Mouse (Mus musculus) embryo, embryonic 10.5 days (tissue): ENCODE results near the gene Map4k3.
"Not testable (repeated sequence)": the region's sequence is repeated elsewhere in the genome, so short reads cannot be mapped to it uniquely, and the experiment has no call there.

Experiments
- DNase-seq: peaks from one replicate; pipeline ENCODE4 v3.0.0-alpha.2; 2015; ENCODE audit warnings: low spot score

The Map4k3 gene

GRCm38 (mm10) chr17:80568441-80568840 lies 159.8 kb downstream of the Map4k3 start:
- DNase-seq: no peak

- DNase-seq: peak; percentile 44
These were observed 163.7 kb downstream of the Map4k3 start for GRCm38 (mm10) chr17:80564611-80564924.

DNA sequence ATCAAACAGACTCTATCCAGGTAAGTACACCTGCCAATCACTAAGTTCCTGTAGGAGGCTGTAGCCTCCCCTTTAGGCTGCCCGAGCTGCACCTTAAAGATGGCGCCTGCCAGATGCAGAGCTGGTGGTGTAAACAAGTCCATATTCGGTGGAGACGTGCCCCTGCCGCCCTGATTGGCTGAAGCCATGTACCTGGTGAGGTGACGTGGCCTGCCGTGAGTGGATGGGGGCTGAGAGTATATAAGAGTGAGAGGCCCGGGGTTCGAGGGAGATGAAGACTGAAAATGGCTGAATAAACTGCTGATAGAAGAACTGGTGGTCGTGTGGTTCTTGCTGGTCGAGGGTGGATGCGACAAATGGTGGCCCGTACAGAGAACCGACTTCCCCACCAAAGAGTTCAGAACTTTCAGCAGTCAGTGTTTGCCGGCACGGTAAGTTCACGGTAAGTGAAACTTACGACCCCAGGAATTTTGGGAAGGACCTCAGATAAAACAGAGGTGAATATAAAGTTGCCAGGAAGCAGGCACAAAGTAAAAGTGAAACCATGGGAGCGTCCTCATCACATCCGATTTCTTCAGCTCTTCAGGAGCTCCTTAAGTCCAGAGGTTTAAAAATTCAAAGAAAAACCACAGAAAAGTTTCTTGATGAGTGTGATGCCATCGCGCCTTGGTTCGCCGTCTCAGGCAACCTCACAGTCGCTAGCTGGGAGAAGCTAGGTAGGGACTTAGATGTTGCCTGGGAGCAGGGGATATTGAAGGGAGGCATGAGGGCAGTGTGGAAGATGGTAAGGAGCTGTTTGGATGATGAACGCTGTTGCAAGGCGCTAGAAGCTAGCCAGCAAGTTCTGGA lies 164.3 kb downstream of the Map4k3 start:
- not testable (repeated sequence) for DNase-seq

DNA sequence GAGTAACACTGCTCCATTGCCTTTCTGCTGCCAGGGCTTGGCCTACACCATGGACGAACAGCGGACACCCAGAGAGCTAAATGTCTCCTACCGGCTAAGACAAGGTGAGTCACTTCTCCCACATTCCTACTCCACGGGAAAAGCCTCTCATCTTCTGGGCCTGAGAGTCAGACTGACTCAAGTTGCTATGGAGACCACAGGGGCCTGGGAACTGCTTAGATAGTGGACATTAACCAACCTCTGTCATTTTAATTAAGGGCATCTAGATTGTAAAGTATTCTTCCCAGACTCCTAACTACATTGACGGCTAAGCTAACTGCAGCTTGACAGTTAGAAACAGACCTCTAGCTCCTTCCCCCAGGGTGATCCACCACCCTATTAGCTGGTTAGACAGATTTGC lies 165.5 kb downstream of the Map4k3 start:
- DNase-seq: no peak

- peak; percentile 88 for DNase-seq
These were observed 167.4 kb downstream of the Map4k3 start for GRCm38 (mm10) chr17:80560669-80561401.

GRCm38 (mm10) chr17:80559745-80560144 lies 168.5 kb downstream of the Map4k3 start:
- no peak for DNase-seq

DNA sequence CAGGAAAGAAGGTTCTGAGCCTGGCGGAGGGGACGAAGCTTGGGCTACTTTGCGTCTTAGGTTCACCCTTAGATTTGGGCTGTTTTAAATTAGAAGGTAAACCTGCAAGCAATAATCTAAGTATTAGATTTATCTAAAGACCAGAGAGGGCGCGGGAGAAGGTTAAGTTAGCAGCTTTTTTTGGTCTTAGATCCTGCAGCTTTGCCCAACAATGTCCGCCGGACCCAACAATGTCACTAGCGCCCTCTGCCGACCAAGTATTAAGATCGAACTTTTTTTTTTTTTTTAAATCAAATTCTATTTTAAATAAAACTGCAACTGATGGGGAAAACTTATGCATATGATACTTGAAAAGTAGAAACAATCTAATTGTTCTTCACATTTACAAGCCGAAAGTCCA lies 169.2 kb downstream of the Map4k3 start:
- DNase-seq: peak; percentile 79

GRCm38 (mm10) chr17:80558583-80558982 lies 169.7 kb downstream of the Map4k3 start:
- DNase-seq: no peak

DNA sequence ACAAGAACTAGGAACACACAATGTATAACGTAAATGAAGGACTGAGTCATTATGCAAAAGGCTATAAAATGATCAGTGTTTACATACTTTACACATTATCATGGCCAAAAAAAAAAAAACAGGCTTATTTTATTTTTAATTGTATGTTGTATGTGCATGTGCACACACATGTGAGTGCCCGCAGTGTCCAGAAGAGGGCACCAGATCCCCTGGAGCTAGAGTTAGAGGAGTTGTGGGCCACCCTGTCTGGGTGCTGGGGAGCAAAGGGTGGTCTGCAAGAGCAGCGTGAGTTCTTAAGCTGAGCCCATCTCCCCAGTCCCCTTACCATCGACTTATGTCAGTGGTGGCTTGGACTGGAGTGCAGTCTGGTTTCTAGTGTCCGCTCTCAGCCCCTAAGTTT lies 170.8 kb downstream of the Map4k3 start:
- no peak for DNase-seq

DNA sequence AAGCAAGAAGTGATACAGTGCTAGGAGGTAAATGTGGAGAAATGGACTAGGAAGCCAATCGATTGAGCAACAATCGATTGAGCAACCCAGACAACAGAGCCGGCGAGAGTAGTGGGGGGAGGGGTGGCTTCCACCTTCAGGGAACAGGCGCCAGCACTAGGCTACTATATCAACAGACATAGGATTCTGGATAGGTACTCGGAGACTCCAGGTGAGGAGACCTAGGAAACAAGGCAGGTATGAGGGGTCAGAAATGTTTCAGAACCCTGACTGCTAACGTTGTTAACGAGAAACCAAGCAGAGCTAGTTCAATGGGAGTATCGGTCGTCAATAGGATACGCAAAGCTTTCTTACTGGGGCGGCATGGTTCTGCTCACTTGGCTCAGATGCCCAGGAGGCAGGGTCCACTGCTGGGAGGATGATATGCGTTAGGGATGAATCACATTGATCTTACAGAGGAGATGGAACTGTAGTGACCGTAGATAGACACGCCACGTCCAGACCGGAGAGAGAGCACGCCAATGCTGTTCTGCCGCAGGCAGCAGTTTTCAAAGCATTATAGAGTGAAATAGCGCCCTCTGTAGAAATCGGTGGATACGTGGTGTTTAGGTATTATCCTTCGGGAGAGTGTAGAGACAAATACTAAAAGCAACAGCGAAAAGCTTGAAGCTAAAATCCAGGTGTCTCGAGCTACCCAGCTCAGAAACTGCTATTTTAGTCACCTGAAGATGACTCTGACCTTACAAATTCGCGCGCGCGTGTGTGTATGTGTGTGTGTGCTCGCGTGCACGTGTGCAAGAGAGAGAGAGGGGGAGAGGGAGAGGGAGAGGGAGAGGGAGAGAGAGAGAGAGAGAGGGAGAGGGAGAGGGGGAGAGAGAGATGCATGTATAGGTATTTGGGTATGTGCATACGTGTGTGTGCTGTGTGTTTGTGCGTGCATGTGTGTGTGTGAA lies 174.7 kb downstream of the Map4k3 start:
- peak; percentile 96 for DNase-seq

GRCm38 (mm10) chr17:80552653-80553052 lies 175.6 kb downstream of the Map4k3 start:
- DNase-seq: no peak

DNA sequence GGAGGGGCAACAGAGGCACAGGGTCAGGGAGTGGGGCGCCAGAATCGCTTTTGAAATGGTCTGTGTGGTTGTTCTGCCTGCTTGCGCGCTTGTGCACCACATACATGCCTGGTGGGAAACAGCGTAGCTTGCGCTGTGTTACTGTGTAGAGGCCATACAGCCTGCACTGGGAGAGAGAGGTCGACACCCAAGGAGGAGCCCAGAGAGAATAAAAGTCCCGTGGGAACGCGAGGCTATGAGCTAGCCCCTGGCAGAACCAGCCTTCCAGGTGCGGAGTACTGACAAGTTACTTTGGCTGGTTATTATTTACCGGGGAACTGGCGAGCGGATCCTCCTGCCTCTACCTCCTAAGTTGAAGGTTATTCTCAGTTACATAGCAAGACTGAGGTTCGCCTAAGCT lies 177.3 kb downstream of the Map4k3 start:
- no peak for DNase-seq

GRCm38 (mm10) chr17:80546846-80547245 lies 181.4 kb downstream of the Map4k3 start:
- no peak for DNase-seq

DNA sequence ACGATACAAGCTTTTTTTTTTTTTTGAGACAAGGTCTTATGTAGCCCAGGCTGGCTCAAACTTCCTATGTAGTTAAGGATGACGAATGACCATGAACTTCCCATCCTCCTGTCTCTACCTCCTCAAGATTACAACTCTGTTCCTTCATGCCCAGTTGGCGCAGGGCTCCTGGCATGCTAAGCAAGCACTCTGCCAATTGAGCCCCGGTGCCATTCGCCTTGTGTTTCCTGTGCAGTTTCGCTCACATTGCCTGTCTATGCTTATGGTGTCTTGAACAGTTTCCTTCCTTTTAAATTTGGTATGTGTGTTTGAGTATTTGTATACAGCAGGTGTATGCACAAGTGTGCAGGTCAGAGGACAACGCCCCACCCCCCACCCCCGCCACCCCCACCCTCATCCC lies 182.1 kb downstream of the Map4k3 start:
- DNase-seq: no peak

DNA sequence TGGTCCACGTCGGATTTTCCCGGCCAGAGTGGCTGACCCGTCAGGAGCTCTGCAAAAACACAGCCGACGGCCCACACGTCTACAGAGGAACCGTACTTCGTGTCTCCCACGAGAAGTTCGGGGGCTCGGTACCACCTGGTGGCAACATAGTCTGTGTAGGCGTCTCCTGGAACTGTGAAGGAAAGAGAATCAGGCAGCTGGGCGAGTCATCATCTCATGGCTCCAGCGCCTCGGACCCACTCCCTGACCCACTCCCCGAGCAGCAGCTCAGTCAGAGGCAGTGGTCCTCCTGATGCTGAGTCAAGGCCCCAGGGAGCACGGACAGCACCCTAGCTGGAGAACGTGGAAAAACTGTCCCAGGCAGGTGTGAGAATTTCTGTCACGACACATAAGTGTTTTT lies 184.6 kb downstream of the Map4k3 start:
- DNase-seq: no peak

GRCm38 (mm10) chr17:80537136-80537535 lies 191.1 kb downstream of the Map4k3 start:
- no peak for DNase-seq

GRCm38 (mm10) chr17:80535633-80536032 lies 192.7 kb downstream of the Map4k3 start:
- DNase-seq: no peak

GRCm38 (mm10) chr17:80531351-80531750 lies 196.9 kb downstream of the Map4k3 start:
- DNase-seq: not testable (repeated sequence)
